Mouse (Mus musculus) spleen, adult 10 weeks (tissue): Measurements from ENCODE around the gene Olfr924. TPM values are rescaled to one million over a fixed set of nuclear protein-coding genes. Genes with fewer than 3 reads are reported as not detected.

Experiments used
- polyA plus RNA-seq: library from polyadenylated mRNA; stranded (reverse); fragments of 350-450 nt; fragmentation: Illumina TruSeq; extraction: RNeasy Lipid Tissue Mini Kit (QIAGEN cat#74804); gene quantifications from one replicate; pipeline ENCODE4 v1.2.3, GENCODE M21; 2015; ENCODE audit warnings: low replicate concordance; ENCODE audit not compliant: insufficient read depth

The Olfr924 gene
- polyA plus RNA-seq: not detected

GRCm38 (mm10) chr9:38844149-38844548, at the start of gene Olfr924:
Olfr924 (plus strand) TSS chr9:38844449.

DNA sequence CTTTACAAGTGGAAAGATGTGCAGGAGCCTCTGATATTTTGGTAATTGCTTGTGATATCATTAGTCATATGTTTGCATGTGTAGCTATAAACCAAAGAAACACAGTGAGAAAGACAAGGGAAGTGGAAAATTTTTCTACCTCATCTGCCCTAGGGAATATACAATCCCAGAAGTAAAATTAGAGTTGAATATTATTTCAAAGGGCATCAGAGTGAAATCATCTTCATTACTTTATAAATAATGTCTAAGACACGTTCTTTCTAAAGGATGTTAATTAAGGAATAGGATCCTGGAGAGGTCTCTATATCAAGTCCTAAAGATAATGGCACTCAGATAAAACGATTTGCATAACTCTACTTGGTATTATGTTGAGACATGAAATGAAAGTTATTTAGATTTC, 29.9 kb upstream of the Olfr924 start, which contains the start of gene Olfr922:
Olfr922 (plus strand) TSS at position 301 of the 400 bp plus-strand sequence.

GRCm38 (mm10) chr9:38826245-38826644, 18.0 kb upstream of the Olfr924 start, which contains the start of gene Olfr923:
Olfr923 (plus strand) TSS chr9:38826545.

GRCm38 (mm10) chr9:38854760-38855159, 10.5 kb downstream of the Olfr924 start, which contains the start of gene Olfr26:
Olfr26 (plus strand) TSS chr9:38855060.

GRCm38 (mm10) chr9:38876826-38877225, 32.6 kb downstream of the Olfr924 start, which contains the start of gene Olfr926:
Olfr926 (plus strand) TSS chr9:38877126.

Other genes with a start within 250 kb of the Olfr924 start
- gene Olfr914, start 239.3 kb upstream of the Olfr924 start, polyA plus RNA-seq: not detected
- not detected for gene Olfr916, start 184.6 kb upstream of the Olfr924 start, polyA plus RNA-seq
- not detected for gene Olfr917, start 178.6 kb upstream of the Olfr924 start, polyA plus RNA-seq
- gene Olfr918, start 169.8 kb upstream of the Olfr924 start, polyA plus RNA-seq: not detected
- gene Olfr919, start 140.8 kb upstream of the Olfr924 start, polyA plus RNA-seq: not detected
- gene Vwa5a, start 126.2 kb upstream of the Olfr924 start, polyA plus RNA-seq: 43.1 TPM
- gene Olfr920, start 92.2 kb upstream of the Olfr924 start, polyA plus RNA-seq: 0.32 TPM
- not detected for gene Olfr921, start 71.4 kb upstream of the Olfr924 start, polyA plus RNA-seq
- gene Olfr922, start 29.8 kb upstream of the Olfr924 start, polyA plus RNA-seq: not detected
- gene Olfr923, start 17.9 kb upstream of the Olfr924 start, polyA plus RNA-seq: not detected
- not detected for gene Olfr26, start 10.6 kb downstream of the Olfr924 start, polyA plus RNA-seq
- not detected for gene Olfr926, start 32.7 kb downstream of the Olfr924 start, polyA plus RNA-seq
- gene Olfr930, start 85.4 kb downstream of the Olfr924 start, polyA plus RNA-seq: not detected
- gene Olfr933, start 127.9 kb downstream of the Olfr924 start, polyA plus RNA-seq: not detected
- gene Olfr934, start 143.9 kb downstream of the Olfr924 start, polyA plus RNA-seq: not detected
- gene Olfr935, start 155.2 kb downstream of the Olfr924 start, polyA plus RNA-seq: not detected
- not detected for gene Olfr146, start 178.9 kb downstream of the Olfr924 start, polyA plus RNA-seq
- gene Olfr937, start 220.5 kb downstream of the Olfr924 start, polyA plus RNA-seq: not detected
- not detected for gene Olfr938, start 234.4 kb downstream of the Olfr924 start, polyA plus RNA-seq